In the genomic region with DNA sequence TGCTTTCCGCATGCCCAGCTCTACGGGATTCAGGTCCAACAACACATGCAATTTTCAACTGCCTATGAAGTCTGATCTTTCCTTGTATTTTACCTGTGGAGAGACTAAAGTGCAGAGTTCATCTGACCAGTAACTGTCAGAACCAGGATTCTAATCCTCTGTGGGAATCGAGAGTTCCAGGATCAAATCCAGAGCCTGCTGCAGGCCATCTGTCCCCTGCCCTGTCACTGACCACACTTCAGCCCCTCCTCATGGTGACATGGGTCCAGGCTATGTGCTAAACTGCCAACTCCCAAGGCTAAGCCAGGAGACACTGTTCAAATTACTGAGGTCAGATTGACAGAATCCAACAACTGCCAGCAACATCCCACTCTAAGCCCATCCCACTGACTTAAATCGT, we compare ENCODE assay signal across 27 mouse cellular contexts.
"Had no signal": no experiment of that assay in that cellular context is flagged by ENCODE, and none has a peak within 500 bp of the region (broad histone marks: within the 10 kb centered on the region; RNA-seq: fewer than 3 reads in every experiment).

No protein-coding gene starts in this region.

- H3K36me3 ChIP-seq: limb, embryonic 10.5 days; limb, embryonic 12.5 days; limb, embryonic 13.5 days; limb, embryonic 15.5 days; liver, embryonic 12.5 days; liver, embryonic 13.5 days; liver, embryonic 15.5 days; lung, embryonic 15.5 days; midbrain, embryonic 10.5 days; midbrain, embryonic 12.5 days; midbrain, embryonic 13.5 days; midbrain, embryonic 15.5 days had no signal

- H3K4me3 ChIP-seq: limb, embryonic 10.5 days; limb, embryonic 12.5 days; limb, embryonic 13.5 days; limb, embryonic 15.5 days; liver, embryonic 12.5 days; liver, embryonic 13.5 days; liver, embryonic 15.5 days; lung, embryonic 15.5 days; megakaryocyte, embryonic 14.5 days; midbrain, embryonic 10.5 days; midbrain, embryonic 12.5 days; midbrain, embryonic 13.5 days; midbrain, embryonic 15.5 days; myocyte had no signal

- DNase-seq: left cerebral cortex, postnatal 4 days; liver; liver, embryonic 13.5 days; liver, postnatal 0 days; lung, adult 18-20 months; lung, adult 2 months; lung, embryonic 14.5 days; lung, postnatal 10 days; lung, postnatal 14 days; lung, postnatal 36 days; lung, postnatal 4 days; midbrain, embryonic 14.5 days had no signal

- H3K27ac ChIP-seq: limb, embryonic 10.5 days; limb, embryonic 12.5 days; limb, embryonic 13.5 days; limb, embryonic 15.5 days; liver, embryonic 12.5 days; liver, embryonic 13.5 days; liver, embryonic 14.5 days; liver, embryonic 15.5 days; lung, embryonic 15.5 days; macrophage; midbrain, embryonic 10.5 days; midbrain, embryonic 12.5 days; midbrain, embryonic 13.5 days; midbrain, embryonic 15.5 days had no signal

- H3K4me1 ChIP-seq: liver, embryonic 12.5 days; megakaryocyte, embryonic 14.5 days; midbrain, embryonic 10.5 days; midbrain, embryonic 12.5 days; midbrain, embryonic 13.5 days; midbrain, embryonic 15.5 days had no signal

- H3K27me3 ChIP-seq: limb, embryonic 12.5 days; limb, embryonic 13.5 days; limb, embryonic 15.5 days; liver, embryonic 13.5 days; liver, embryonic 15.5 days; lung, embryonic 15.5 days; megakaryocyte, embryonic 14.5 days; midbrain, embryonic 12.5 days; midbrain, embryonic 13.5 days; midbrain, embryonic 15.5 days had no signal
